Mouse (Mus musculus) neural tube, embryonic 14.5 days (tissue): ENCODE measurements around the gene Dus2. TPM values are rescaled to one million over a fixed set of nuclear protein-coding genes. Genes with fewer than 3 reads are reported as not detected.
A peak's percentile ranks its signal among the peaks of the same experiment; 100 is the strongest.

Experiments
- ATAC-seq: fragments of 200-750 bp; cut with Nextera tagmentation; 2 replicates; pipeline ENCODE4 v1.8.0; 2017; ENCODE audit warnings: low read depth, mild to moderate bottlenecking, moderate TSS enrichment, moderate library complexity
- H3K27ac ChIP-seq: fragments of 300-500 bp; sonication (generic); 2 replicates; pipeline ENCODE4 v1.5.1; 2014; ENCODE audit warnings: low read depth, mild to moderate bottlenecking, control low read depth, low read length, moderate library complexity, mixed read lengths
- H3K27me3 ChIP-seq: fragments of 300-500 bp; sonication (generic); 2 replicates; pipeline ENCODE4 v1.6.1; 2014; ENCODE audit warnings: low read length; ENCODE audit not compliant: control insufficient read depth, insufficient read depth
- H3K36me3 ChIP-seq: fragments of 300-500 bp; sonication (generic); 2 replicates; pipeline ENCODE4 v1.6.1; 2014; ENCODE audit warnings: low read length, mixed read lengths; ENCODE audit not compliant: control insufficient read depth, insufficient read depth
- H3K4me1 ChIP-seq: fragments of 300-500 bp; sonication (generic); 2 replicates; pipeline ENCODE4 v1.6.1; 2014; ENCODE audit warnings: low read length; ENCODE audit not compliant: control insufficient read depth, insufficient read depth
- H3K4me2 ChIP-seq: fragments of 300-500 bp; sonication (generic); 2 replicates; pipeline ENCODE4 v1.6.1; 2014; ENCODE audit warnings: mild to moderate bottlenecking, low read depth, low read length, control low read depth
- H3K4me3 ChIP-seq: fragments of 300-500 bp; sonication (generic); 2 replicates; pipeline ENCODE4 v1.5.1; 2014; ENCODE audit warnings: low read depth, low read length, control low read depth, mixed read lengths
- H3K9ac ChIP-seq: fragments of 300-500 bp; sonication (generic); replicated peaks from 2 replicates; pipeline ENCODE4 v1.6.1; 2014; ENCODE audit warnings: low read depth, mild to moderate bottlenecking, control low read depth, low read length, mixed read lengths
- H3K9me3 ChIP-seq: fragments of 300-500 bp; sonication (generic); 2 replicates; pipeline ENCODE4 v1.6.1; 2016; ENCODE audit warnings: low read length; ENCODE audit not compliant: control insufficient read depth
- WGBS: fragments of 180-500 bp; shearing (Covaris S2); extraction: QIAGEN DNeasy Blood & Tissue Kit; methylation state at CpG from one replicate; pipeline ENCODE4 v1.1.7; 2014; 5-methylcytosine and 5-hydroxymethylcytosine counted together
- polyA plus RNA-seq: library from polyadenylated mRNA; unstranded; fragments of >200 nt; fragmentation: Nextera tagmentation; extraction: Ambion mirVana; gene quantifications from 2 replicates; pipeline ENCODE4 v1.2.1, GENCODE M21; 2014

Gene Dus2
- polyA plus RNA-seq, 1 experiment from 2014 or later: 33.5 TPM

GRCm38 (mm10) chr8:106058731-106059612, 67.8 kb downstream of the Dus2 start, which contains the start of gene Nfatc3:
Gene Nfatc3, plus strand, starts transcription at chr8:106058840.
- ATAC-seq: peak; percentile 99
- Histone ChIP-seq H3K4me2 (peak within 1 kb of the TSS; percentile 89), H3K9ac (peak within 1 kb of the TSS; percentile 78), H3K9me3 (no peaks in the 10 kb centered on the region), H3K4me1 (peaks cover 16% of the 10 kb centered on the region), H3K4me3 (peak within 1 kb of the TSS; percentile 86), H3K27ac (peak within 1 kb of the TSS; percentile 91), H3K36me3 (no peaks in the 10 kb centered on the region), H3K27me3 (no peaks in the 10 kb centered on the region)
- WGBS: 2% methylated on average over 41 of the region's 52 CpGs

- under 1% methylated on average over 71 of the region's 83 CpGs for WGBS
- peak overlapping the region; percentile 78 for H3K9ac ChIP-seq
- H3K4me1 ChIP-seq: peaks cover 16% of the 10 kb centered on the region
- H3K4me3 ChIP-seq: peak overlapping the region; percentile 86
- H3K36me3 ChIP-seq: no peaks in the 10 kb centered on the region
- peak overlapping the region; percentile 91 for H3K27ac ChIP-seq
- ATAC-seq: peak; percentile 78
- H3K4me2 ChIP-seq: peak overlapping the region; percentile 65
- no peaks in the 10 kb centered on the region for H3K27me3 ChIP-seq
- no peaks in the 10 kb centered on the region for H3K9me3 ChIP-seq
Measured at GRCm38 (mm10) chr8:106059613-106060371, 68.7 kb downstream of the Dus2 start.

GRCm38 (mm10) chr8:106060521-106060920, 69.4 kb downstream of the Dus2 start:
- Histone ChIP-seq H3K9ac (no peak overlapping the region), H3K4me1 (peaks cover 16% of the 10 kb centered on the region), H3K36me3 (no peaks in the 10 kb centered on the region), H3K27ac (no peak overlapping the region), H3K9me3 (no peaks in the 10 kb centered on the region), H3K4me2 (peak overlapping the region; percentile 65), H3K27me3 (no peaks in the 10 kb centered on the region), H3K4me3 (peak overlapping the region; percentile 86)
- WGBS: 5% methylated on average over 3 of the region's 3 CpGs
- ATAC-seq: no peak

GRCm38 (mm10) chr8:106061686-106062085, 70.5 kb downstream of the Dus2 start:
- peak overlapping the region; percentile 65; the same call in 1 of the 2 replicates for H3K4me2 ChIP-seq
- no peaks in the 10 kb centered on the region for H3K9me3 ChIP-seq
- H3K4me3 ChIP-seq: no peak overlapping the region
- H3K4me1 ChIP-seq: peaks cover 16% of the 10 kb centered on the region
- H3K9ac ChIP-seq: no peak overlapping the region
- H3K27ac ChIP-seq: no peak overlapping the region
- no peak for ATAC-seq
- 87% methylated on average over 6 of the region's 6 CpGs for WGBS
- no peaks in the 10 kb centered on the region for H3K36me3 ChIP-seq
- H3K27me3 ChIP-seq: no peaks in the 10 kb centered on the region

GRCm38 (mm10) chr8:106063046-106063445, 71.9 kb downstream of the Dus2 start:
- no peak overlapping the region for H3K4me3 ChIP-seq
- H3K36me3 ChIP-seq: no peaks in the 10 kb centered on the region
- H3K9me3 ChIP-seq: no peaks in the 10 kb centered on the region
- H3K27me3 ChIP-seq: no peaks in the 10 kb centered on the region
- WGBS: over 99% methylated on average over 7 of the region's 7 CpGs
- H3K4me2 ChIP-seq: no peak overlapping the region
- no peak for ATAC-seq
- H3K27ac ChIP-seq: no peak overlapping the region
- H3K9ac ChIP-seq: no peak overlapping the region
- peaks cover 16% of the 10 kb centered on the region for H3K4me1 ChIP-seq

- over 99% methylated on average over 2 of the region's 2 CpGs for WGBS
Measured at GRCm38 (mm10) chr8:106066721-106067120, 75.6 kb downstream of the Dus2 start.

GRCm38 (mm10) chr8:106069565-106069964, 78.4 kb downstream of the Dus2 start:
- no peak overlapping the region for H3K27ac ChIP-seq
- 79% methylated on average over 1 of the region's 1 CpGs for WGBS
- ATAC-seq: no peak
- H3K36me3 ChIP-seq: no peaks in the 10 kb centered on the region
- H3K9me3 ChIP-seq: no peaks in the 10 kb centered on the region
- no peak overlapping the region for H3K9ac ChIP-seq
- H3K4me1 ChIP-seq: no peaks in the 10 kb centered on the region
- H3K4me3 ChIP-seq: no peak overlapping the region
- H3K4me2 ChIP-seq: no peak overlapping the region
- H3K27me3 ChIP-seq: no peaks in the 10 kb centered on the region

More at GRCm38 (mm10) chr8:106066721-106067120, 75.6 kb downstream of the Dus2 start:
- Histone ChIP-seq H3K27me3 (no peaks in the 10 kb centered on the region), H3K36me3 (no peaks in the 10 kb centered on the region), H3K27ac (no peak overlapping the region), H3K4me2 (no peak overlapping the region), H3K4me1 (peaks cover 2% of the 10 kb centered on the region), H3K4me3 (no peak overlapping the region), H3K9ac (no peak overlapping the region), H3K9me3 (no peaks in the 10 kb centered on the region)
- ATAC-seq: no peak

- no peak overlapping the region for H3K27ac ChIP-seq
- H3K9ac ChIP-seq: no peak overlapping the region
- no peak overlapping the region for H3K4me2 ChIP-seq
- no peak for ATAC-seq
- no peaks in the 10 kb centered on the region for H3K4me1 ChIP-seq
- no peaks in the 10 kb centered on the region for H3K27me3 ChIP-seq
- H3K9me3 ChIP-seq: no peaks in the 10 kb centered on the region
- no peak overlapping the region for H3K4me3 ChIP-seq
- no peaks in the 10 kb centered on the region for H3K36me3 ChIP-seq
Measured at GRCm38 (mm10) chr8:106072113-106072512, 81.0 kb downstream of the Dus2 start.

GRCm38 (mm10) chr8:106074236-106074635, 83.1 kb downstream of the Dus2 start:
- H3K36me3 ChIP-seq: no peaks in the 10 kb centered on the region
- no peaks in the 10 kb centered on the region for H3K27me3 ChIP-seq
- H3K4me3 ChIP-seq: no peak overlapping the region
- no peaks in the 10 kb centered on the region for H3K4me1 ChIP-seq
- no peak overlapping the region for H3K9ac ChIP-seq
- no peak overlapping the region for H3K4me2 ChIP-seq
- no peak for ATAC-seq
- no peaks in the 10 kb centered on the region for H3K9me3 ChIP-seq
- no peak overlapping the region for H3K27ac ChIP-seq
